Mouse (Mus musculus): ENCODE results near the gene Ccdc88c. TPM values are rescaled to one million over a fixed set of nuclear protein-coding genes. Genes with fewer than 3 reads are reported as not detected.

The Ccdc88c gene
- polyA plus RNA-seq, 1 experiment from 2014 or later: 4.3 TPM

GRCm38 (mm10) chr12:100878556-100878955 lies 150.3 kb downstream of the Ccdc88c start:
- Histone ChIP-seq H3K9me3 (replicated peaks; ENCODE audit: control insufficient read depth, low read length) (no peaks in the 10 kb centered on the region), H3K4me2 (ENCODE audit: low read depth, low read length) (no peak overlapping the region), H3K9ac (ENCODE audit: low read length) (no peak overlapping the region), H3K27ac (ENCODE audit: low read length) (no peak overlapping the region), H3K4me1 (ENCODE audit: control insufficient read depth, insufficient read depth, low read length) (no peaks in the 10 kb centered on the region), H3K4me3 (ENCODE audit: low read length) (no peak overlapping the region), H3K36me3 (ENCODE audit: control insufficient read depth, insufficient read depth) (no peaks in the 10 kb centered on the region), H3K27me3 (ENCODE audit: control insufficient read depth, insufficient read depth, low read length) (no peaks in the 10 kb centered on the region)
- 89% methylated on average over 16 of the region's 16 CpGs for WGBS
- ATAC-seq (replicated peaks; ENCODE audit: extremely low read depth, insufficient read depth, low FRiP score): no peak

GRCm38 (mm10) chr12:100877936-100878335 lies 150.9 kb downstream of the Ccdc88c start:
- no peaks in the 10 kb centered on the region for H3K9me3 ChIP-seq (replicated peaks; ENCODE audit: control insufficient read depth, low read length)
- H3K4me3 ChIP-seq (ENCODE audit: low read length): no peak overlapping the region
- no peak overlapping the region for H3K4me2 ChIP-seq (ENCODE audit: low read depth, low read length)
- ATAC-seq (replicated peaks; ENCODE audit: extremely low read depth, insufficient read depth, low FRiP score): no peak; the same call in 1 of the 2 replicates
- 64% methylated on average over 6 of the region's 6 CpGs for WGBS
- H3K36me3 ChIP-seq (ENCODE audit: control insufficient read depth, insufficient read depth): no peaks in the 10 kb centered on the region
- H3K27ac ChIP-seq (ENCODE audit: low read length): no peak overlapping the region
- H3K4me1 ChIP-seq (ENCODE audit: control insufficient read depth, insufficient read depth, low read length): no peaks in the 10 kb centered on the region
- no peaks in the 10 kb centered on the region for H3K27me3 ChIP-seq (ENCODE audit: control insufficient read depth, insufficient read depth, low read length)
- no peak overlapping the region for H3K9ac ChIP-seq (ENCODE audit: low read length)

DNA sequence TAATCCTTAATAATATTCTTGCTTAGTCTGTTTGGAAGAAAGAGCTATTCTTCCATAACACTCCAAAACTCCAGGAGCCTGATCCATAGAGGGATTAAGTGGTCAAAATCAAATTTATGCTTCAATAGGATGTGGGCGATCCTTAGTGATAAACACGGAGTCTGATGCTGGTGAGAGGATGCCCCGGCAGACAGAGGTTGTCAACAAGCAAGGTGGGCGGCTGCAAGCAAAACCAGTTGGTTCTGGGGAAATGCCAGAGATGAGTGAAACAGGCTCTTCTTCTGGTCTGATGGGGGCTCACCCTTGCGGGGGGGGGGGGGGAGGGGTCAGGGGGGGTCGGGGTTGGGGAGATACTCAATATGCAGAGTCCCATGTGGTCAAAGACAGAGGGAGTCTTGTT lies 152.9 kb downstream of the Ccdc88c start:
- Histone ChIP-seq H3K4me1 (ENCODE audit: control insufficient read depth, insufficient read depth, low read length) (no peaks in the 10 kb centered on the region), H3K36me3 (ENCODE audit: control insufficient read depth, insufficient read depth) (no peaks in the 10 kb centered on the region), H3K4me3 (ENCODE audit: low read length) (no peak overlapping the region), H3K9me3 (replicated peaks; ENCODE audit: control insufficient read depth, low read length) (no peaks in the 10 kb centered on the region), H3K4me2 (ENCODE audit: low read depth, low read length) (no peak overlapping the region), H3K9ac (ENCODE audit: low read length) (no peak overlapping the region), H3K27me3 (ENCODE audit: control insufficient read depth, insufficient read depth, low read length) (no peaks in the 10 kb centered on the region), H3K27ac (ENCODE audit: low read length) (no peak overlapping the region)
- ATAC-seq (replicated peaks; ENCODE audit: extremely low read depth, insufficient read depth, low FRiP score): no peak
- WGBS: 84% methylated on average over 5 of the region's 6 CpGs

- WGBS: 59% methylated on average over 3 of the region's 3 CpGs
- Histone ChIP-seq H3K27me3 (ENCODE audit: control insufficient read depth, insufficient read depth, low read length) (no peaks in the 10 kb centered on the region), H3K4me1 (ENCODE audit: control insufficient read depth, insufficient read depth, low read length) (no peaks in the 10 kb centered on the region), H3K9ac (ENCODE audit: low read length) (no peak overlapping the region), H3K27ac (ENCODE audit: low read length) (no peak overlapping the region), H3K4me2 (ENCODE audit: low read depth, low read length) (no peak overlapping the region), H3K4me3 (ENCODE audit: low read length) (no peak overlapping the region), H3K9me3 (replicated peaks; ENCODE audit: control insufficient read depth, low read length) (no peaks in the 10 kb centered on the region), H3K36me3 (ENCODE audit: control insufficient read depth, insufficient read depth) (no peaks in the 10 kb centered on the region)
- no peak for ATAC-seq (replicated peaks; ENCODE audit: extremely low read depth, insufficient read depth, low FRiP score)
Observed at GRCm38 (mm10) chr12:100875553-100875952, 153.3 kb downstream of the Ccdc88c start.

GRCm38 (mm10) chr12:100873612-100874011 lies 155.2 kb downstream of the Ccdc88c start:
- H3K4me3 ChIP-seq (ENCODE audit: low read length): no peak overlapping the region
- H3K36me3 ChIP-seq (ENCODE audit: control insufficient read depth, insufficient read depth): no peaks in the 10 kb centered on the region
- peaks cover 5% of the 10 kb centered on the region; the same call in 1 of the 2 replicates for H3K9me3 ChIP-seq (replicated peaks; ENCODE audit: control insufficient read depth, low read length)
- 80% methylated on average over 3 of the region's 3 CpGs for WGBS
- no peak overlapping the region for H3K9ac ChIP-seq (ENCODE audit: low read length)
- no peak overlapping the region for H3K4me2 ChIP-seq (ENCODE audit: low read depth, low read length)
- no peak for ATAC-seq (replicated peaks; ENCODE audit: extremely low read depth, insufficient read depth, low FRiP score)
- no peak overlapping the region for H3K27ac ChIP-seq (ENCODE audit: low read length)
- H3K27me3 ChIP-seq (ENCODE audit: control insufficient read depth, insufficient read depth, low read length): no peaks in the 10 kb centered on the region
- H3K4me1 ChIP-seq (ENCODE audit: control insufficient read depth, insufficient read depth, low read length): no peaks in the 10 kb centered on the region

GRCm38 (mm10) chr12:100871841-100872240 lies 157.0 kb downstream of the Ccdc88c start:
- Histone ChIP-seq H3K27me3 (ENCODE audit: control insufficient read depth, insufficient read depth, low read length) (no peaks in the 10 kb centered on the region), H3K4me2 (ENCODE audit: low read depth, low read length) (no peak overlapping the region), H3K4me3 (ENCODE audit: low read length) (no peak overlapping the region), H3K27ac (ENCODE audit: low read length) (no peak overlapping the region), H3K36me3 (ENCODE audit: control insufficient read depth, insufficient read depth) (no peaks in the 10 kb centered on the region), H3K9ac (ENCODE audit: low read length) (no peak overlapping the region), H3K9me3 (replicated peaks; ENCODE audit: control insufficient read depth, low read length) (peaks cover 5% of the 10 kb centered on the region; the same call in 1 of the 2 replicates), H3K4me1 (ENCODE audit: control insufficient read depth, insufficient read depth, low read length) (no peaks in the 10 kb centered on the region)
- 68% methylated on average over 2 of the region's 2 CpGs for WGBS
- ATAC-seq (replicated peaks; ENCODE audit: extremely low read depth, insufficient read depth, low FRiP score): no peak

- ATAC-seq (replicated peaks; ENCODE audit: extremely low read depth, insufficient read depth, low FRiP score): no peak
- 90% methylated on average over 6 of the region's 6 CpGs for whole genome bisulfite sequencing
- Histone ChIP-seq H3K36me3 (ENCODE audit: control insufficient read depth, insufficient read depth) (no peaks in the 10 kb centered on the region), H3K27me3 (ENCODE audit: control insufficient read depth, insufficient read depth, low read length) (no peaks in the 10 kb centered on the region), H3K4me2 (ENCODE audit: low read depth, low read length) (no peak overlapping the region), H3K9ac (ENCODE audit: low read length) (no peak overlapping the region), H3K27ac (ENCODE audit: low read length) (no peak overlapping the region), H3K4me3 (ENCODE audit: low read length) (no peak overlapping the region), H3K4me1 (ENCODE audit: control insufficient read depth, insufficient read depth, low read length) (no peaks in the 10 kb centered on the region), H3K9me3 (replicated peaks; ENCODE audit: control insufficient read depth, low read length) (peaks cover 5% of the 10 kb centered on the region; the same call in 1 of the 2 replicates)
Observed at GRCm38 (mm10) chr12:100871234-100871633, 157.6 kb downstream of the Ccdc88c start.

DNA sequence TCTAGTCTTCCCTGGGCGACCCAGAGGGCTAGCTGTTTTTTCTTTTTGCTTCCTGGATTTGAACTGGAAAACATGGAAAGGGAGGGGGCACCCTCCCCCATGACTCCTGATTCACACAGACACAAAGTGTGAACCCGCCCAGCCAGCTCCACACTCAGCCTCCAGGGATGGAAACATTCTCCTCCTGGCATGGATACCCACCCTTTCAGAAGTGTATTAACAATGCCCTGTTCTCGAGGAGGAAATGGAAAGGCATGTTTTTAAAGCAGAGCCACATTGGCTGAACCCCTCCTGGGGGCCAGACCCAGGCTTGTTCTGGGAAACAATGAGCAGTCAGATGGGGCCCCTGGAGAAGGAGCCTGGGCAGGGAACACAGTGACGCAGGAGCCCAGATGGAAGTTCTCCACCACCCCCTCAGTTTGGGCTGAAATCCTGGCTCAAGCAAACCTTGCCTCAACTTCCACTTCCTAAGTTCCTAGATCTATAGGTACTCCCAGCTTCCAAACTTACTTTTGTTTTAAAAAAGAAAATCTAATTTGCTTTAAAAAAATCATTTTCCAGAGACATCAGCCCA lies 160.7 kb downstream of the Ccdc88c start:
- Histone ChIP-seq H3K27ac (ENCODE audit: low read length) (no peak overlapping the region), H3K4me1 (ENCODE audit: control insufficient read depth, insufficient read depth, low read length) (no peaks in the 10 kb centered on the region), H3K9me3 (replicated peaks; ENCODE audit: control insufficient read depth, low read length) (peaks cover 5% of the 10 kb centered on the region; the same call in 1 of the 2 replicates), H3K27me3 (ENCODE audit: control insufficient read depth, insufficient read depth, low read length) (no peaks in the 10 kb centered on the region), H3K4me2 (ENCODE audit: low read depth, low read length) (no peak overlapping the region), H3K36me3 (ENCODE audit: control insufficient read depth, insufficient read depth) (no peaks in the 10 kb centered on the region), H3K9ac (ENCODE audit: low read length) (no peak overlapping the region), H3K4me3 (ENCODE audit: low read length) (no peak overlapping the region)
- 58% methylated on average over 4 of the region's 4 CpGs for WGBS
- ATAC-seq (replicated peaks; ENCODE audit: extremely low read depth, insufficient read depth, low FRiP score): no peak; the same call in 1 of the 2 replicates

DNA sequence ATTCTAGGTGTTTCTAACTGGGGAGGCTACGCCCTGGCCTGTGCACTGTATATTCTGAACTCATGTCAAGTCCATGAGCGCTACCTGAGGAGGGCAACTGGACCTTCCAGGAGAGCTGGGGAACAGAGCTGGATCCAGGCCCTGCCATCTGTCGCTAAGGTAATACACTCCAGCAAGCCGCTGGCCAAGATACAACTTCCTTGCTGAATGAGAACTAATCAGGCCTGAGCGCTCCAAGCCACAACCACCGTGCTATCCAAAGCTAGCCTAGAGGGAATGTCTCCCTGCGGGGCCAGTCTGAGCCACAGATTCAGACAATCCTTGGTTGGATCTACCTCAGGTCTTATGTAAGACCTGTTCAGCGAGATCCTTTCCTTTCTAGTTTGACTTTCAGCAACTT lies 161.8 kb downstream of the Ccdc88c start:
- ATAC-seq (replicated peaks; ENCODE audit: extremely low read depth, insufficient read depth, low FRiP score): no peak
- WGBS: 86% methylated on average over 8 of the region's 8 CpGs

More for the DNA sequence above, 161.8 kb downstream of the Ccdc88c start:
- no peak overlapping the region for H3K27ac ChIP-seq (ENCODE audit: low read length)
- no peaks in the 10 kb centered on the region for H3K27me3 ChIP-seq (ENCODE audit: control insufficient read depth, insufficient read depth, low read length)
- no peaks in the 10 kb centered on the region for H3K36me3 ChIP-seq (ENCODE audit: control insufficient read depth, insufficient read depth)
- peaks cover 5% of the 10 kb centered on the region; the same call in 1 of the 2 replicates for H3K9me3 ChIP-seq (replicated peaks; ENCODE audit: control insufficient read depth, low read length)
- no peak overlapping the region for H3K9ac ChIP-seq (ENCODE audit: low read length)
- H3K4me1 ChIP-seq (ENCODE audit: control insufficient read depth, insufficient read depth, low read length): no peaks in the 10 kb centered on the region
- no peak overlapping the region for H3K4me3 ChIP-seq (ENCODE audit: low read length)
- H3K4me2 ChIP-seq (ENCODE audit: low read depth, low read length): no peak overlapping the region

Measured in heart, embryonic 16.5 days (tissue).